Mouse (Mus musculus) brown adipose tissue, adult 24 weeks (tissue): ENCODE results near the gene 4930435E12Rik. TPM values are rescaled to one million over a fixed set of nuclear protein-coding genes. Genes with fewer than 3 reads are reported as not detected.
"Not testable (repeated sequence)": the region's sequence is repeated elsewhere in the genome, so short reads cannot be mapped to it uniquely, and the experiment has no call there.

ENCODE experiments used
- H3K27ac ChIP-seq: fragments of 200-500 bp; replicated peaks from 2 replicates; pipeline ENCODE4 v1.5.1; 2012; ENCODE audit warnings: low read depth, mild to moderate bottlenecking, low read length
- H3K4me1 ChIP-seq: fragments of 200-500 bp; 2 replicates; pipeline ENCODE4 v1.6.1; 2012; ENCODE audit warnings: low read length, mixed read lengths; ENCODE audit not compliant: control insufficient read depth, insufficient read depth, insufficient read length
- H3K4me3 ChIP-seq: fragments of 200-500 bp; 2 replicates; pipeline ENCODE4 v1.5.1; 2012; ENCODE audit warnings: low read depth, mild to moderate bottlenecking, low read length, moderate library complexity; ENCODE audit not compliant: insufficient read depth
- polyA plus RNA-seq: library from polyadenylated mRNA; stranded (reverse); fragments of >200 nt; gene quantifications from 2 replicates; pipeline ENCODE4 v1.2.4, GENCODE M21; 2012; ENCODE audit not compliant: missing spikeins, insufficient read depth, insufficient read length

4930435E12Rik gene
- not detected in 2 replicates for polyA plus RNA-seq

DNA sequence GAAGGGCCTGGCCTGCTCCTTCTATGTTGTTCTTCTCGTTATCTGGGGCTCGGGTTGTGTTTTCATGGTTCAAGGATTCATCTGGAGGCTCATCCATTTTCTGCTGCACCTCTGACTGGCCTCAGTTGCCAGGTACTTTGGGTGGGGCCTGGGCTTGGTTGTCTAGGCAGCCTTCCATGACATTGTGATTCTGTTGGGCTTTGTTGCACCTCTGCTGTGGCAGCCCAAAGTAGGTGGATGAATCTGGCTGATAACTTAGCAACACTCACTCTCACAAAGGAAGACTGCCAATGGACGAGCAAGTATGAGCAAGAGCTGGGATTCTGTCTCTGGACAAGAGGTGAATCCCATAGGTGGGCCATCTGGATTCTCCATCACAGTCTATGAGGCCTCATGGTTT is at the start of gene 4930435E12Rik:
Gene 4930435E12Rik, minus strand, starts transcription at position 101 of the 400 bp plus-strand sequence.
- H3K27ac ChIP-seq, result no peak within 1 kb of the TSS
- no peak within 1 kb of the TSS for H3K4me3 ChIP-seq
- no peaks in the 10 kb centered on the region for H3K4me1 ChIP-seq

DNA sequence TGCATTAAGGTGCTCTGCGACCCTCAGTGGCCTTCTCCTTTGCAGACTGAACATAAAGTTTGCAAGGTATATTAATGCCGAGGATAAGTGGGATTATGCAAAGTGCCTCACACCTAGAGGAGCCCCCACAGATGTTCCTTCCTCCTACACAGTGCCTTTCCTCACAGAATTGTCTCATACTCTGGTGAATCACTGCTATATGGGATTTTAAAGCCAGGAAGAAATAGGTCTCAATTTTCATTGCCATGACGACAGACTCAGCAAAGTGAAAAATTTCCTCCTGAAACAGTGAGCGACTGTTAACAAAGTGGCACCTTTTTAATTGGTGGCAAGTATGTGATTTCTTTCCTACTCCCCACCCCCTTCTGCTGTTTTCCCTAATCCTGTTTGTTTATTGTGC is 45.9 kb upstream of the 4930435E12Rik start:
- no peaks in the 10 kb centered on the region for H3K4me1 ChIP-seq

GRCm38 (mm10) chr16:38873231-38873630 is 44.7 kb upstream of the 4930435E12Rik start:
- Histone ChIP-seq H3K4me3 (no peak overlapping the region), H3K27ac (no peak overlapping the region), H3K4me1 (no peaks in the 10 kb centered on the region)

More for the DNA sequence above, 45.9 kb upstream of the 4930435E12Rik start:
- no peak overlapping the region for H3K27ac ChIP-seq
- no peak overlapping the region for H3K4me3 ChIP-seq

GRCm38 (mm10) chr16:38864358-38864757 is 35.8 kb upstream of the 4930435E12Rik start:
- no peak overlapping the region for H3K4me3 ChIP-seq
- H3K27ac ChIP-seq, result no peak overlapping the region
- H3K4me1 ChIP-seq, result no peaks in the 10 kb centered on the region

DNA sequence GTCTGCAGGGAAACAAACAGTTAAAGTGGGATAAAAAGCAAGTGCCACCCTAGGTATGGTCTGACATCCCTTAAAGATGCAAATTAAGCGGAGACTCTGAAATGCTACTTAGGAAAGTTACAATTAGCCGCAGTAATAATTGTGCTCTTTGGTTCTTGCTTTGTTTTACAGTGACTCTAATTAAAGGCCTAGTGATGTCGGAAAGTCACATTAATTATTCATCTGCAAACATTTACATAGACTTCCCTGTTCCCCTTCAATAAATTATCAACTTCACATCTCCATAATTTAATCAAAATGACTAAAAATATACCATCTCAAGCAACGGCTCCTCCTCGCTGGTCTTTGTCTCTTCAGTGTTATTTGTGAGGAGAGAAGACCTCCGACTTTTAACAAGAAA is 32.0 kb upstream of the 4930435E12Rik start:
- H3K4me3 ChIP-seq, result no peak overlapping the region
- no peak overlapping the region for H3K27ac ChIP-seq
- H3K4me1 ChIP-seq, result no peaks in the 10 kb centered on the region

DNA sequence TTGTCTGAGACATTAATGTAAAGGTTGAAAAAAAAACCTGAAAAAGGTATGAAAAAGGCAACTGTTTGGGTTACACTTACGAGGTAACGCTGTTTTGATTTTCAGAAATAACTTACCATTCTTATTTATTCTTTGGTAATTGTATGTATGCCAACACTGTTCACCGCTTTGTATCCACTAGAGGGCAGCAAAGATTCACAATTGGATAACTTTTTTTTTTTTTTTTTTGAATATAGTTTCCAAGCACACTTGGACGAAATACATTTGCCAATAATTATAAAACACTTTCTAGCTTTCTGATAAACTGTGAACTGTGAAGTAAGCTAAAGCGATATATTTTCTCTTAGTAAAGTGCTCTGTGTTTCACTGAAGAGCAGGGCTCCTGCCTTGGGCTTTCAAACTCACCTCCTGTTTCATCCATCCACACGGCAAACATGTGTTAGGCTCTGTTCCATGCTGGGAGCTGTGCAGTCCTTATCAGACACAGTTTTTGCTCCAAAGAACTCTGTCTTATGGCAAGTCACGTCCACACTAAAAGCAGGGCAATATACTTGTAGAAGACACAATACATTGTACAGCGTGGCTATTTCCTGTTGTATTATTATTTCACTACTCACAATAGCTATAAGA is 29.7 kb upstream of the 4930435E12Rik start:
- no peak overlapping the region for H3K4me3 ChIP-seq
- H3K4me1 ChIP-seq, result no peaks in the 10 kb centered on the region
- no peak overlapping the region for H3K27ac ChIP-seq

GRCm38 (mm10) chr16:38812521-38812920 is 16.0 kb downstream of the 4930435E12Rik start:
- Histone ChIP-seq H3K4me1 (no peaks in the 10 kb centered on the region), H3K4me3 (no peak overlapping the region), H3K27ac (no peak overlapping the region)

- Histone ChIP-seq H3K4me3 (no peak overlapping the region), H3K27ac (no peak overlapping the region), H3K4me1 (no peaks in the 10 kb centered on the region)
Observed at GRCm38 (mm10) chr16:38810196-38810595, 18.4 kb downstream of the 4930435E12Rik start.

DNA sequence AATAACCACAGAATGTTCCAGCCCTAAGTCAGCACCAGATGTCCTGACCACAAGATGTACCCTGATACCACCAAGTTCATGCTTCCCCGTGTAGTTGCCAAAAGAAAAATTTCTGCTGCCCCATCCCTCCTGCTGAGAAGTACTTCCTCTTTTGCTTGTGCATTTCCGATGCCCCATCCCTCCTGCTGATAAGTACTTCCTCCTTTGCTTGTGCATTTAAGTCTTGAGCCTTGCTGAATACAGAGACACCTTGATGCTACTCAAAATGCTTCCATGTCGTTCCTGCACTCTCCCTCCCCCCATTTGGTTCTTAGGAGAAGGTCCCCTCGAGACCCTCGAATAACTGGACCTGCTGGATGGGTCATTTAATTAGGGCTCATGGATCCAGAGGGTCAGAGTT is 20.8 kb downstream of the 4930435E12Rik start:
- H3K27ac ChIP-seq, H3K4me3 ChIP-seq, H3K4me1 ChIP-seq: not testable (repeated sequence)

- Histone ChIP-seq H3K4me1 (no peaks in the 10 kb centered on the region), H3K27ac (no peak within 1 kb of the TSS), H3K4me3 (no peak within 1 kb of the TSS)
Observed at GRCm38 (mm10) chr16:38800091-38800490, 28.5 kb downstream of the 4930435E12Rik start, which contains the start of gene Upk1b. Gene Upk1b, minus strand, starts transcription at chr16:38800328.

DNA sequence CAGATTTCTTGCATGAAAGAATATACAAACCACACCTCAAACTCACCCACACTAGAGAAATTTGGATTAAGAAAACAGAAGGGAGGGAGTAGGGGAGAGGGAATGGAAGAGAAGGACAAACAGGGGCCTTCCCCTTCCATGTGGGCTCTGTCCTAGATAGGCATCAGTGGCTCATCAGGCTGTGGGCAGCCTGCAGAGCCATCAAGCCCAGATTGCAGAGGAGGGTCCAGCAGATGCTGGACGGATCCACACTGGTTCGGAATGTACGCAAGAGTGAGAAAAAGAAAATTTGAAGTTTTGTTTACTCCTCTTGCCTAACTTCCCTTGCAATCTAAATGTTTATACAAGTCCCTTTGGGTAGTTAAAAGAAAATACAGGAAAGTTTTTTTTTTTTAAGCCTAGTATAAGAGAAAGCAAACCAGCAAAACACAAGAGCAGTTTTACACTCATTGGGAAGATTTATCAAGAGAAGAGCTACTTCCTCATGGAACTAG is 29.5 kb downstream of the 4930435E12Rik start:
- Histone ChIP-seq H3K4me3 (no peak overlapping the region), H3K4me1 (no peaks in the 10 kb centered on the region), H3K27ac (no peak overlapping the region)

- no peaks in the 10 kb centered on the region for H3K4me1 ChIP-seq
- no peak overlapping the region for H3K4me3 ChIP-seq
- H3K27ac ChIP-seq, result no peak overlapping the region
Observed at GRCm38 (mm10) chr16:38793120-38793519, 35.4 kb downstream of the 4930435E12Rik start.

DNA sequence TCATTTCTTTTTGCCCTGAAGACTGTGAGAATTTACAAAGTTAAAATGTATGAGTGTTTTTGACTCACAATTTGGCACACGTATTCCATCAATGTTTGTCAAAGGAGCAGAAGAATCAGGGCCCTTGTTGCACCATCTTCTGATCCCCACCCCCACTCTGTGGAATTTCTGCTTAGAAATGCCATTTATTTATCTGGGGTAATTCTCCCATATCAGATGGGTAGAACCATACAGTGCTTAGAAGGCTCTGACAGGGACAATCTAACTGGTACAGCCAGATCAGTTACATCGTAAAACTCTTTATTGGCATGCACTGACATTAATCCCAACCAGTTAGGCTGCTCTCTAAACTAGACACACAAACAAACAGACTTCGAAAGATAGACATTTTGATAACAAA is 38.6 kb downstream of the 4930435E12Rik start:
- no peaks in the 10 kb centered on the region for H3K4me1 ChIP-seq
- no peak overlapping the region for H3K27ac ChIP-seq
- H3K4me3 ChIP-seq, result no peak overlapping the region

GRCm38 (mm10) chr16:38789016-38789415 is 39.5 kb downstream of the 4930435E12Rik start:
- Histone ChIP-seq H3K4me1 (no peaks in the 10 kb centered on the region), H3K27ac (no peak overlapping the region), H3K4me3 (no peak overlapping the region)

DNA sequence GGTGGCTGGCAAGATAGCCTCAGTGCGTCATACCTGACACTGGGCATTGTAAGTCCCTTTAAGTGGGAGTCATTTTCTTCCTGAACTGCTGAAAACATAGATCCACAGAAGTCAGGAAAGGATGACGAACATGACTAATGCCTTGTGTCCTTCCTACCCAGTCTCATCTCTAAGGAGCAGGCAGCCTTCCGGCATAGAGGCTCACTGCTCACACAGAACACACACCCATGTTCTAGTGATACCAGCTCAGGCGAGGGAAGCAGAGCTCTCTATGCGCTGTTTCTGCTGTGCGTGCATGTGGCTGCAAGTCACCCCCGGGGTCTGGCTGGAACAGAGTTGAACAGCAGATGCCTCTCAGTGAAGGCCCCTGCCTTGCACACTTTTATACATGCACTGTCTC is 43.2 kb downstream of the 4930435E12Rik start:
- no peaks in the 10 kb centered on the region; the same call in 1 of the 2 replicates for H3K4me1 ChIP-seq
- no peak overlapping the region for H3K27ac ChIP-seq
- no peak overlapping the region for H3K4me3 ChIP-seq

- Histone ChIP-seq H3K27ac (no peak overlapping the region), H3K4me1 (no peaks in the 10 kb centered on the region; the same call in 1 of the 2 replicates), H3K4me3 (no peak overlapping the region)
Observed at GRCm38 (mm10) chr16:38782524-38783067, 46.0 kb downstream of the 4930435E12Rik start.
